Mouse (Mus musculus): Measurements from ENCODE around the gene Lrrc8a.

Lrrc8a gene

GRCm38 (mm10) chr2:30237199-30237880 is at the start of gene Lrrc8a:
Gene Lrrc8a (plus strand): TSS chr2:30237715.
- DNase-seq (ENCODE audit: extremely low spot score, low read depth, low spot score) = peak; percentile 86

- DNase-seq (ENCODE audit: extremely low spot score, low read depth, low spot score) = no peak
These were observed 45.5 kb upstream of the Lrrc8a start for GRCm38 (mm10) chr2:30191790-30192580.

GRCm38 (mm10) chr2:30194656-30195055 is 42.9 kb upstream of the Lrrc8a start:
- DNase-seq (ENCODE audit: extremely low spot score, low read depth, low spot score) = no peak

- no peak for DNase-seq (ENCODE audit: extremely low spot score, low read depth, low spot score)
These were observed 39.5 kb upstream of the Lrrc8a start for GRCm38 (mm10) chr2:30198021-30198420.

GRCm38 (mm10) chr2:30199984-30200383 is 37.5 kb upstream of the Lrrc8a start:
- DNase-seq (ENCODE audit: extremely low spot score, low read depth, low spot score) = no peak

GRCm38 (mm10) chr2:30200388-30200925 is 37.1 kb upstream of the Lrrc8a start:
- DNase-seq (ENCODE audit: extremely low spot score, low read depth, low spot score) = no peak

GRCm38 (mm10) chr2:30203439-30203838 is 34.1 kb upstream of the Lrrc8a start:
- DNase-seq (ENCODE audit: extremely low spot score, low read depth, low spot score) = no peak

- no peak for DNase-seq (ENCODE audit: extremely low spot score, low read depth, low spot score)
These were observed 32.3 kb upstream of the Lrrc8a start for GRCm38 (mm10) chr2:30205255-30205628.

GRCm38 (mm10) chr2:30205629-30206357 is 31.7 kb upstream of the Lrrc8a start, which contains the start of gene Kyat1:
Gene Kyat1 (minus strand): TSS chr2:30205847.
- peak; percentile 88 for DNase-seq (ENCODE audit: extremely low spot score, low read depth, low spot score)

- no peak for DNase-seq (ENCODE audit: extremely low spot score, low read depth, low spot score)
These were observed 30.1 kb upstream of the Lrrc8a start for GRCm38 (mm10) chr2:30207401-30207800.

GRCm38 (mm10) chr2:30207886-30208285 is 29.6 kb upstream of the Lrrc8a start:
- no peak for DNase-seq (ENCODE audit: extremely low spot score, low read depth, low spot score)

- DNase-seq (ENCODE audit: extremely low spot score, low read depth, low spot score) = no peak
These were observed 25.9 kb upstream of the Lrrc8a start for GRCm38 (mm10) chr2:30211408-30212168.

- no peak for DNase-seq (ENCODE audit: extremely low spot score, low read depth, low spot score)
These were observed 25.4 kb upstream of the Lrrc8a start for GRCm38 (mm10) chr2:30212169-30212545.

- DNase-seq (ENCODE audit: extremely low spot score, low read depth, low spot score) = no peak
These were observed 24.6 kb upstream of the Lrrc8a start for GRCm38 (mm10) chr2:30212951-30213350.

- DNase-seq (ENCODE audit: extremely low spot score, low read depth, low spot score) = no peak
These were observed 22.8 kb upstream of the Lrrc8a start for GRCm38 (mm10) chr2:30214745-30215144.

GRCm38 (mm10) chr2:30215493-30215892 is 22.0 kb upstream of the Lrrc8a start:
- no peak for DNase-seq (ENCODE audit: extremely low spot score, low read depth, low spot score)

- DNase-seq (ENCODE audit: extremely low spot score, low read depth, low spot score) = no peak
These were observed 21.2 kb upstream of the Lrrc8a start for GRCm38 (mm10) chr2:30216293-30216692.

- no peak for DNase-seq (ENCODE audit: extremely low spot score, low read depth, low spot score)
These were observed 1.9 kb upstream of the Lrrc8a start for GRCm38 (mm10) chr2:30235593-30235992.

GRCm38 (mm10) chr2:30236426-30237198 is 903 bp upstream of the Lrrc8a start:
- peak; percentile 5 for DNase-seq (ENCODE audit: extremely low spot score, low read depth, low spot score)

- no peak for DNase-seq (ENCODE audit: extremely low spot score, low read depth, low spot score)
These were observed 366 bp downstream of the Lrrc8a start for GRCm38 (mm10) chr2:30237881-30238280.

Measured in hindlimb bud, embryonic 11.5 days (tissue).